Mouse (Mus musculus) CH12.LX (cell line): ENCODE measurements around the gene Ttc26. TPM values are rescaled to one million over a fixed set of nuclear protein-coding genes. Genes with fewer than 3 reads are reported as not detected.

Source experiments
- DNase-seq: peaks from one replicate; pipeline ENCODE4 v3.0.0-alpha.2; 2013; ENCODE audit errors: extremely low read depth
- H3K27ac ChIP-seq: 2 replicates; pipeline ENCODE4 v1.5.1; 2012; ENCODE audit warnings: low read depth, mild to moderate bottlenecking, control low read depth, moderate library complexity; ENCODE audit not compliant: insufficient read depth
- H3K27me3 ChIP-seq: replicated peaks from 2 replicates; pipeline ENCODE3; 2012; ENCODE audit warnings: inconsistent platforms
- H3K36me3 ChIP-seq, 2 experiments: replicated peaks in 1 of 2; 2 replicates each; pipeline versions ENCODE3 to v1.6.1; 2012; ENCODE audit warnings: inconsistent platforms in 1 of 2, low read length in 1 of 2, mild to moderate bottlenecking in 1 of 2, mixed read lengths in 1 of 2, moderate library complexity in 1 of 2; ENCODE audit not compliant: control insufficient read depth in 1 of 2, insufficient read depth in 1 of 2
- H3K4me1 ChIP-seq, 2 experiments: 2 replicates each; pipeline ENCODE4 v1.6.1; 2012; ENCODE audit warnings: inconsistent platforms in 1 of 2, moderate library complexity in 1 of 2; ENCODE audit not compliant: insufficient read depth in 2 of 2, control insufficient read depth in 1 of 2
- H3K4me2 ChIP-seq: 2 replicates; pipeline ENCODE4 v1.6.1; 2012; ENCODE audit warnings: low read depth, mild to moderate bottlenecking, control low read depth; ENCODE audit not compliant: poor library complexity, insufficient read depth, severe bottlenecking
- H3K4me3 ChIP-seq, 3 experiments: fragments of 150-350 bp in 1 of 3; sonication (generic) in 1 of 3; replicated peaks in 1 of 3; 2 replicates each; pipeline versions ENCODE3 to v1.5.1; 2011 to 2012; ENCODE audit warnings: low read depth in 2 of 3, low read length in 2 of 3, mild to moderate bottlenecking in 2 of 3, moderate library complexity in 2 of 3, control low read depth in 1 of 3, improper control_type of control experiment in 1 of 3, inconsistent platforms in 1 of 3, mixed read lengths in 1 of 3; ENCODE audit not compliant: poor library complexity in 1 of 3
- H3K79me2 ChIP-seq: replicated peaks from 2 replicates; pipeline ENCODE4 v1.6.1; 2012; ENCODE audit warnings: mild to moderate bottlenecking, moderate library complexity; ENCODE audit not compliant: control insufficient read depth, poor library complexity, insufficient read depth, severe bottlenecking; ENCODE audit errors: extremely low read depth
- H3K9ac ChIP-seq: 2 replicates; pipeline ENCODE4 v1.6.1; 2012; ENCODE audit warnings: low read depth, mild to moderate bottlenecking, control low read depth, moderate library complexity; ENCODE audit not compliant: insufficient read depth
- H3K9me3 ChIP-seq: replicated peaks from 2 replicates; pipeline ENCODE3; 2012; ENCODE audit warnings: low read length, inconsistent platforms, mixed read lengths
- CHD1 ChIP-seq: IDR thresholded peaks from 2 replicates; pipeline ENCODE4 v1.6.1; 2012; ENCODE audit warnings: low read depth, low read length, improper control_type of control experiment, inconsistent platforms
- E2F4 ChIP-seq: IDR thresholded peaks from 2 replicates; pipeline ENCODE4 v1.6.1; 2011; ENCODE audit warnings: low read depth, low read length, improper control_type of control experiment; ENCODE audit not compliant: insufficient replicate concordance
- ELF1 ChIP-seq: IDR thresholded peaks from 2 replicates; pipeline ENCODE4 v1.6.1; 2014; ENCODE audit warnings: low read depth, mild to moderate bottlenecking, inconsistent platforms, low read length, improper control_type of control experiment
- ETS1 ChIP-seq: conservative IDR thresholded peaks from 2 replicates; pipeline ENCODE4 v1.6.1; 2012; ENCODE audit warnings: low read depth, mild to moderate bottlenecking, inconsistent platforms, low read length, improper control_type of control experiment, moderate library complexity
- GABPA ChIP-seq: IDR thresholded peaks from 2 replicates; pipeline ENCODE4 v1.6.1; 2012; ENCODE audit warnings: low read depth, low read length, improper control_type of control experiment, inconsistent platforms; ENCODE audit not compliant: insufficient replicate concordance
- IRF4 ChIP-seq: IDR thresholded peaks from 2 replicates; pipeline ENCODE4 v1.6.1; 2014; ENCODE audit warnings: low read depth, mild to moderate bottlenecking, inconsistent platforms, low read length, improper control_type of control experiment
- JUN ChIP-seq: IDR thresholded peaks from 2 replicates; pipeline ENCODE4 v1.6.1; 2011; ENCODE audit warnings: low read depth, mild to moderate bottlenecking, low read length, improper control_type of control experiment, moderate library complexity; ENCODE audit not compliant: insufficient read depth
- KAT2A ChIP-seq: IDR thresholded peaks from 2 replicates; pipeline ENCODE4 v1.6.1; 2012; ENCODE audit warnings: low read length, improper control_type of control experiment, inconsistent platforms; ENCODE audit not compliant: insufficient replicate concordance
- MAX ChIP-seq: IDR thresholded peaks from 2 replicates; pipeline ENCODE4 v1.6.1; 2011; ENCODE audit warnings: low read length, improper control_type of control experiment
- MYC ChIP-seq: IDR thresholded peaks from 2 replicates; pipeline ENCODE4 v1.6.1; 2011; ENCODE audit warnings: low read depth, mild to moderate bottlenecking, improper control_type of control experiment, low read length
- PAX5 ChIP-seq: IDR thresholded peaks from 2 replicates; pipeline ENCODE4 v1.6.1; 2012; ENCODE audit warnings: low read length, inconsistent platforms, mixed read lengths
- POLR2A ChIP-seq: IDR thresholded peaks from 2 replicates; pipeline ENCODE4 v1.6.1; 2011; ENCODE audit warnings: low read depth, mild to moderate bottlenecking, improper control_type of control experiment, low read length
- RCOR1 ChIP-seq: conservative IDR thresholded peaks from 2 replicates; pipeline ENCODE4 v1.6.1; 2012; ENCODE audit warnings: low read depth, mild to moderate bottlenecking, inconsistent platforms, low read length, improper control_type of control experiment
- TBP ChIP-seq: conservative IDR thresholded peaks from 2 replicates; pipeline ENCODE4 v1.6.1; 2011; ENCODE audit warnings: low read depth, low read length, improper control_type of control experiment
- ZMIZ1 ChIP-seq: IDR thresholded peaks from 2 replicates; pipeline ENCODE4 v1.6.1; 2012; ENCODE audit warnings: low read depth, mild to moderate bottlenecking, inconsistent platforms, low read length, improper control_type of control experiment
- ZNF384 ChIP-seq: IDR thresholded peaks from 2 replicates; pipeline ENCODE4 v1.6.1; 2012; ENCODE audit warnings: low read depth, low read length, improper control_type of control experiment, inconsistent platforms
- dilution Hi-C: fragments of 300-500 bp; cut with MboI; formaldehyde crosslinking; loops from 2 replicates; pipeline ENCODE4 v1.14.3; 2020; ENCODE audit warnings: low sequenced_read_pairs; ENCODE audit not compliant: extremely low pct_unique_long_range_greater_than_20kb, extremely low pct_ligation_motif_present
- in situ Hi-C: fragments of 300-500 bp; cut with MboI; formaldehyde crosslinking; loops from 3 replicates; pipeline ENCODE4 v1.14.3; 2019; ENCODE audit warnings: low sequenced_read_pairs, low pct_ligation_motif_present, low pct_unique_long_range_greater_than_20kb, mixed read lengths
- polyA plus RNA-seq: library from polyadenylated mRNA; unstranded; fragments of >175 nt; gene quantifications from 2 replicates; pipeline ENCODE4 v1.2.1, GENCODE M21; 2012; ENCODE audit warnings: low read depth; ENCODE audit not compliant: insufficient read length
- total RNA-seq, 2 experiments: library from RNA; depleted of rRNA; stranded (reverse); fragments of 300-350 nt in 1 of 2; fragments of >200 nt in 1 of 2; gene quantifications; 2 replicates each; pipeline ENCODE4 v1.2.3; 2012 to 2014

Ttc26 gene
- total and polyA plus RNA-seq, 3 experiments, result 1.7 to 2.3 (median 1.8) TPM

- in situ Hi-C loops (no loop called here), dilution Hi-C loops (no loop called here)
- no peak for DNase-seq
- Histone ChIP-seq H3K27ac (no peak overlapping the region), H3K4me1 (peaks cover 3 to 15% of the 10 kb centered on the region in 2 experiments; a peak in 3 of 4 replicates), H3K4me3 (no peak overlapping the region), H3K79me2 (no peaks in the 10 kb centered on the region), H3K4me2 (no peak overlapping the region), H3K27me3 (no peaks in the 10 kb centered on the region), H3K36me3 (no peaks in the 10 kb centered on the region), H3K9me3 (peaks cover 4% of the 10 kb centered on the region), H3K9ac (no peak overlapping the region)
- TF ChIP-seq POLR2A (no peak), PAX5 (no peak), TBP (no peak), MYC (no peak), RCOR1 (no peak), ELF1 (no peak), IRF4 (no peak), ZMIZ1 (no peak), CHD1 (no peak), JUN (no peak), E2F4 (no peak)
Measured at GRCm38 (mm10) chr6:38361065-38361464, 20.2 kb upstream of the Ttc26 start.

GRCm38 (mm10) chr6:38361937-38362336, 19.3 kb upstream of the Ttc26 start:
- no peaks in the 10 kb centered on the region for H3K27me3 ChIP-seq
- peaks cover 3 to 15% of the 10 kb centered on the region in 2 experiments; a peak in 3 of 4 replicates for H3K4me1 ChIP-seq
- TF ChIP-seq ZMIZ1 (no peak), POLR2A (no peak), KAT2A (no peak), RCOR1 (no peak), ZNF384 (no peak), MAX (no peak), GABPA (no peak), ETS1 (no peak)
- H3K36me3 ChIP-seq, result no peaks in the 10 kb centered on the region
- dilution Hi-C loops, result no loop called here
- in situ Hi-C loops, result no loop called here
- H3K79me2 ChIP-seq, result no peaks in the 10 kb centered on the region
- peaks cover 7% of the 10 kb centered on the region for H3K9me3 ChIP-seq
- H3K4me2 ChIP-seq, result no peak overlapping the region
- DNase-seq, result no peak
- no peak overlapping the region for H3K9ac ChIP-seq
- no peak overlapping the region for H3K27ac ChIP-seq
- H3K4me3 ChIP-seq, result no peak overlapping the region
